Mouse (Mus musculus) liver, embryonic 12.5 days (tissue): ENCODE data around the gene Olfr976. TPM values are rescaled to one million over a fixed set of nuclear protein-coding genes. Genes with fewer than 3 reads are reported as not detected.

Experiments used
- polyA plus RNA-seq: library from polyadenylated mRNA; unstranded; fragments of >200 nt; fragmentation: Nextera tagmentation; extraction: Ambion mirVana; gene quantifications from 2 replicates; pipeline ENCODE4 v1.2.1, GENCODE M21; 2016

Olfr976 gene
- polyA plus RNA-seq, 1 experiment from 2014 or later: not detected

Other genes with a start within 250 kb of the Olfr976 start
- gene Olfr965, start 249.8 kb downstream of the Olfr976 start, polyA plus RNA-seq: not detected in 2 replicates
- not detected in 2 replicates for gene Olfr150, start 230.2 kb downstream of the Olfr976 start, polyA plus RNA-seq
- not detected in 2 replicates for gene Olfr967, start 214.9 kb downstream of the Olfr976 start, polyA plus RNA-seq
- not detected in 2 replicates for gene Olfr968, start 177.9 kb downstream of the Olfr976 start, polyA plus RNA-seq
- gene Olfr969, start 170.2 kb downstream of the Olfr976 start, polyA plus RNA-seq: not detected in 2 replicates
- gene Olfr970, start 152.3 kb downstream of the Olfr976 start, polyA plus RNA-seq: not detected in 2 replicates
- gene Olfr971, start 124.3 kb downstream of the Olfr976 start, polyA plus RNA-seq: not detected in 2 replicates
- not detected in 2 replicates for gene Olfr972, start 94.7 kb downstream of the Olfr976 start, polyA plus RNA-seq
- not detected in 2 replicates for gene Olfr229, start 53.8 kb downstream of the Olfr976 start, polyA plus RNA-seq
- gene Olfr974, start 23.6 kb downstream of the Olfr976 start, polyA plus RNA-seq: not detected in 2 replicates
- not detected in 2 replicates for gene Olfr975, start 9.1 kb downstream of the Olfr976 start, polyA plus RNA-seq
- gene Olfr978, start 31.0 kb upstream of the Olfr976 start, polyA plus RNA-seq: not detected in 2 replicates
- gene Olfr979, start 42.3 kb upstream of the Olfr976 start, polyA plus RNA-seq: not detected in 2 replicates
- not detected in 2 replicates for gene Olfr980, start 48.4 kb upstream of the Olfr976 start, polyA plus RNA-seq
- not detected in 2 replicates for gene Olfr981, start 60.3 kb upstream of the Olfr976 start, polyA plus RNA-seq
- not detected in 2 replicates for gene Olfr982, start 112.7 kb upstream of the Olfr976 start, polyA plus RNA-seq
- gene Olfr983, start 132.5 kb upstream of the Olfr976 start, polyA plus RNA-seq: not detected in 2 replicates
- not detected in 2 replicates for gene Olfr984, start 153.1 kb upstream of the Olfr976 start, polyA plus RNA-seq
- not detected in 2 replicates for gene Olfr985, start 169.1 kb upstream of the Olfr976 start, polyA plus RNA-seq
- gene Tmem225, start 187.0 kb upstream of the Olfr976 start, polyA plus RNA-seq: not detected in 2 replicates
- not detected in 2 replicates for gene Olfr986, start 219.8 kb upstream of the Olfr976 start, polyA plus RNA-seq
- 2.1 TPM in 2 replicates for gene Zfp202, start 231.2 kb upstream of the Olfr976 start, polyA plus RNA-seq